In genomic region chr5:124225891-124226290, GRCm38 (mm10) we compare ENCODE assay signal across 15 mouse cellular contexts. TPM values are rescaled to one million over a fixed set of nuclear protein-coding genes. Genes with fewer than 3 reads are reported as not detected.
DNase-seq lines count a peak whose midpoint lies in the region; ATAC-seq and TF ChIP-seq lines count a peak whose summit lies in the region.
"Had no signal": no experiment of that assay in that cellular context is flagged by ENCODE, and none has a peak within 500 bp of the region (broad histone marks: within the 10 kb centered on the region; RNA-seq: fewer than 3 reads in every experiment).

No protein-coding gene starts in this region.

- no peak for DNase-seq in left cerebral cortex, adult 2 months (ENCODE audit: extremely low spot score in 1 of 2, low spot score in 2 of 2)
- no peak for DNase-seq in left cerebral cortex, postnatal 10 days (ENCODE audit: extremely low spot score in 1 of 2, low spot score in 2 of 2)
- DNase-seq in thymus, postnatal 10 days (ENCODE audit: low spot score in 2 of 2) = peak; percentile 57 to 59
- no peak for DNase-seq in gastrocnemius, postnatal 36 days
- DNase-seq in cerebellum, postnatal 4 days (ENCODE audit: low spot score in 2 of 2) = no peak
- no peak for DNase-seq in lung, adult 2 months
- DNase-seq: cerebellum, adult 11-12 months; heart, postnatal 14 days had no signal

- ATAC-seq in liver, embryonic 12.5 days = peak; percentile 39

- H3K27ac ChIP-seq in left cerebral cortex, adult 2 months = peak overlapping the region; percentile 20
- H3K27ac ChIP-seq in brown adipose tissue, adult 24 weeks (replicated peaks; ENCODE audit: low read depth, low read length) = peak overlapping the region; percentile 64
- H3K27ac ChIP-seq in liver, embryonic 12.5 days = peak overlapping the region; percentile 49
- H3K27ac ChIP-seq: embryonic facial prominence, embryonic 12.5 days; forebrain, embryonic 12.5 days; limb, embryonic 15.5 days; macrophage; neural tube, embryonic 13.5 days had no signal

- no peak overlapping the region for H3K4me2 ChIP-seq in liver, embryonic 12.5 days
- H3K4me2 ChIP-seq: embryonic facial prominence, embryonic 12.5 days; forebrain, embryonic 12.5 days; limb, embryonic 15.5 days; neural tube, embryonic 13.5 days had no signal

- 51% methylated on average over 7 of the region's 7 CpGs for WGBS in liver, embryonic 12.5 days (ENCODE audit: insufficient replicate concordance)
- WGBS in lung, adult 2 months = 89% methylated on average over 7 of the region's 7 CpGs

- no peaks in the 10 kb centered on the region for H3K27me3 ChIP-seq in liver, embryonic 12.5 days (replicated peaks)
- H3K27me3 ChIP-seq: embryonic facial prominence, embryonic 12.5 days; forebrain, embryonic 12.5 days; limb, embryonic 15.5 days; neural tube, embryonic 13.5 days had no signal

- H3K9me3 ChIP-seq in liver, embryonic 12.5 days (replicated peaks) = no peaks in the 10 kb centered on the region
- H3K9me3 ChIP-seq: embryonic facial prominence, embryonic 12.5 days; forebrain, embryonic 12.5 days; limb, embryonic 15.5 days; neural tube, embryonic 13.5 days had no signal

- H3K4me3 ChIP-seq in left cerebral cortex, adult 2 months = no peak overlapping the region
- no peak overlapping the region for H3K4me3 ChIP-seq in brown adipose tissue, adult 24 weeks (ENCODE audit: insufficient read depth, low read depth, low read length)
- H3K4me3 ChIP-seq in liver, embryonic 12.5 days = no peak overlapping the region
- no peak overlapping the region for H3K4me3 ChIP-seq in lung, adult 2 months (replicated peaks; ENCODE audit: extremely low read depth, low read depth, low read length)
- H3K4me3 ChIP-seq: embryonic facial prominence, embryonic 12.5 days; forebrain, embryonic 12.5 days; limb, embryonic 15.5 days; neural tube, embryonic 13.5 days had no signal

- H3K36me3 ChIP-seq in liver, embryonic 12.5 days = no peaks in the 10 kb centered on the region
- H3K36me3 ChIP-seq: embryonic facial prominence, embryonic 12.5 days; forebrain, embryonic 12.5 days; limb, embryonic 15.5 days; neural tube, embryonic 13.5 days had no signal

- TF ChIP-seq POLR2A in lung, adult 2 months (IDR thresholded peaks at IDR 0.05; ENCODE audit: borderline replicate concordance, extremely low read depth, low read depth, low read length) = no peak

- intact Hi-C loops in left cerebral cortex, adult 2 months (cut with DNase I) = no loop called here
- intact Hi-C loops in left cerebral cortex, postnatal 10 days (cut with DNase I) = no loop called here
- intact Hi-C loops in gastrocnemius, postnatal 36 days (cut with DNase I) = no loop called here

- H3K9ac ChIP-seq in liver, embryonic 12.5 days = no peak overlapping the region
- H3K9ac ChIP-seq: embryonic facial prominence, embryonic 12.5 days; forebrain, embryonic 12.5 days; limb, embryonic 15.5 days; neural tube, embryonic 13.5 days had no signal

- H3K4me1 ChIP-seq in brown adipose tissue, adult 24 weeks (ENCODE audit: control insufficient read depth, insufficient read depth, insufficient read length, low read length) = peaks cover 57% of the 10 kb centered on the region
- peaks cover 50% of the 10 kb centered on the region for H3K4me1 ChIP-seq in liver, embryonic 12.5 days
- peaks cover 31% of the 10 kb centered on the region for H3K4me1 ChIP-seq in lung, adult 2 months (ENCODE audit: control insufficient read depth, insufficient read depth, low read length)

- TF ChIP-seq CTCF in left cerebral cortex, adult 2 months (IDR thresholded peaks at IDR 0.05) = no peak
- TF ChIP-seq CTCF in lung, adult 2 months (IDR thresholded peaks at IDR 0.05; ENCODE audit: insufficient read depth, low read length) = no peak

RNA-seq across cellular contexts. Expression of gene Pitpnm2, which starts 23.7 kb away (rescaled TPM):
- 100 to 1,000 TPM; 317 to 336 TPM for total RNA-seq in left cerebral cortex, adult 2 months (2021)
- total RNA-seq in left cerebral cortex, postnatal 10 days (2021) = 100 to 1,000 TPM; 149 to 170 TPM
- 20.3 and 21.8 TPM in 2 replicates for polyA plus RNA-seq in brown adipose tissue, adult 24 weeks (2012; ENCODE audit: insufficient read depth, insufficient read length, missing spikeins)
- 2.5 and 3.7 TPM in 2 replicates for polyA plus RNA-seq in liver, embryonic 12.5 days (2016; fragmentation: Nextera tagmentation; extraction: Ambion mirVana)
- 10 to 100 TPM; 18.0 to 19.3 TPM for total RNA-seq in gastrocnemius, postnatal 36 days (2021)
- polyA plus RNA-seq in lung, adult 2 months (2012; rRNA removed) = 122 and 163 TPM in 2 replicates

Comparison
In these comparisons a context has a peak if more than half of its experiments do, and no peak if none do; other contexts are left out.
1. DNase-seq: peak in thymus, postnatal 10 days (2 of 2); none in left cerebral cortex, adult 2 months (0 of 2), left cerebral cortex, postnatal 10 days (0 of 2), gastrocnemius, postnatal 36 days (0 of 2), cerebellum, postnatal 4 days (0 of 2) and lung, adult 2 months (single experiment).
2. RNA of gene Pitpnm2, which starts 23.7 kb away (total RNA-seq): 317 to 336 TPM in left cerebral cortex, adult 2 months and 149 to 170 TPM in left cerebral cortex, postnatal 10 days; 18.0 to 19.3 TPM in gastrocnemius, postnatal 36 days; every median in the first group is over 4 times any median in the second.
3. Peak in every context shown above with its lines, with median percentiles within 50 percentile points of each other: H3K27ac ChIP-seq.